Mouse (Mus musculus): ENCODE results near the gene Cyp4f39. TPM values are rescaled to one million over a fixed set of nuclear protein-coding genes. Genes with fewer than 3 reads are reported as not detected.

Cyp4f39 gene
- total and polyA plus RNA-seq, 2 experiments: 0.18 to 0.49 TPM

DNA sequence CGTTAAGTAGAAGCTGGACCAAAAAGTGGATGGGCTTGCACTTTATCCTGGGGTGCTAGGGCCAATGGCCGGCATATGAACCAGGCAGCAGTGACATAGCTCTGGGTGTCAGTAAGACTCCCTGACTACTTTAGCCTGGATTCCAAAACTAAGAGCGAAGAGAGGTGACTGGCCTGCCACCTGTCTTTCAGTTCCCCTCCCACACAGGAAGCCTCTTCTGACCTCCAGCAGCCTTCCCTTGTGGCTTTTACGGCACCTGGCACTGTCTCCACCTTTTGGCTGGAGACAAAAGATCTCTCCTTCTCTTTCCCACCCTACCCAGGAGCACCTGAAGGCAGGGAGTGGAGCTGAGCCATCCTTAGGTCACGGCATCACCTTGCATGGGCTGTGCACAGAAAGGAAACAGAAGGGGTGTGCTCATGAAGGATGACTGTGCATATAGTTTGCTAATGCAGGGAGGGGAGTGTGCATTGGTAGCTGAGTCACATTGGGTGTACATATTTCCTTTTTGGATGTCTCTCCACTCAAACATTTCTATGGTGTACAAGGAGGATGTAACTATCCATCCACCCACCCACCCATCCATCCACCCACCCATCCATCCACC lies 22.5 kb downstream of the Cyp4f39 start:
- Histone ChIP-seq H3K79me2 (ENCODE audit: control insufficient read depth, insufficient read depth, low read length) (no peaks in the 10 kb centered on the region), H3K27me3 (ENCODE audit: control insufficient read depth, insufficient read depth, low read length) (no peaks in the 10 kb centered on the region), H3K9ac (ENCODE audit: low read depth, low read length) (no peak overlapping the region), H3K4me1 (ENCODE audit: control insufficient read depth, insufficient read depth, low read length) (peaks cover 8% of the 10 kb centered on the region), H3K36me3 (ENCODE audit: control insufficient read depth, insufficient read depth, low read length) (no peaks in the 10 kb centered on the region), H3K4me3 (ENCODE audit: insufficient read depth, low read depth, low read length) (no peak overlapping the region), H3K27ac (replicated peaks; ENCODE audit: insufficient read depth, low read depth, low read length) (no peak overlapping the region)
- 89% methylated on average over 5 of the region's 5 CpGs for WGBS
- TF ChIP-seq CTCF (IDR thresholded peaks at IDR 0.05; ENCODE audit: low read depth, low read length) (no peak), POLR2A (IDR thresholded peaks at IDR 0.05; ENCODE audit: extremely low read depth, insufficient read depth, low read length) (no peak)
- no peak for DNase-seq (ENCODE audit: extremely low read depth, low read depth, low spot score)

DNA sequence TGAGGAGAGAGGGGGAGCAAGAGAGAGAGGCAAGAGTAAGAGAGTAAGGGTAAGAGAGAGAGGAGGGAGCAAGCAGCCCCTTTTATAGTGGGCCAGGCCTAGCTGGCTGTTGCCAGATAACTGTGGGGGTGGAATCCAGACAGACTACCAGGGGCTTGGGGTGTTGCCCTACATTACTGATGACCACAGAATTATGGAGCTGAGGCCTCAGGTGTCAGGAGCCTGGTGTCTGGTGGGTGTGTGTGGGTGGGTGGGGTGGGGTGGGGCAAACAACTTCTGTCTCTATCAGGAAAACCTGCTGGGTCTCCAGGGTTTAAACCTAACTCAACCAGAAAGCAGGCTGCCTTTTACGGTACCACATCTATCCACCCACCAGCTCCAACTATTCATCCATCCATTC lies 24.7 kb downstream of the Cyp4f39 start:
- H3K27ac ChIP-seq (replicated peaks; ENCODE audit: insufficient read depth, low read depth, low read length): no peak overlapping the region

DNA sequence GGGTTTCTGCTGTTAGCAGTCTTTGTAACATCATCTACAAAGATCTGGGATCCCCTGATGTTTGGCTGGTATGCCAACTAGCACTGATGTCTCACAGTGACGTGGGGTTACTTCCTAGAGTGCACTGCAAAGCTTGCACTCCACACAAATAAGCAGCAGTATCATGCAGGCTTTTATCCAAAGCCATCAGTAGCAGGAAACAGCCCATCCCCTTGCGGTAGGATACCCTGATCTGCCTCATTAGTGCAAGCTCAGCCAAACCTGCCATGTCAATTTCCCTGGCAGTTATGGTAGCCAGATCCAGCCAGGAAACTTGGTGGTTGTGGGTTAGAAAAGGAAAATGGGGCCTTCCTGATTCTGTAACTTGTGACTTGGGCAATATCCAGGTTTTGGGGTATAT lies 26.2 kb downstream of the Cyp4f39 start:
- Histone ChIP-seq H3K9ac (ENCODE audit: low read depth, low read length) (no peak overlapping the region), H3K27me3 (ENCODE audit: control insufficient read depth, insufficient read depth, low read length) (no peaks in the 10 kb centered on the region), H3K27ac (replicated peaks; ENCODE audit: insufficient read depth, low read depth, low read length) (no peak overlapping the region), H3K79me2 (ENCODE audit: control insufficient read depth, insufficient read depth, low read length) (no peaks in the 10 kb centered on the region), H3K36me3 (ENCODE audit: control insufficient read depth, insufficient read depth, low read length) (no peaks in the 10 kb centered on the region), H3K4me3 (ENCODE audit: insufficient read depth, low read depth, low read length) (no peak overlapping the region), H3K4me1 (ENCODE audit: control insufficient read depth, insufficient read depth, low read length) (peaks cover 23% of the 10 kb centered on the region)
- WGBS: 73% methylated on average over 2 of the region's 2 CpGs
- TF ChIP-seq CTCF (IDR thresholded peaks at IDR 0.05; ENCODE audit: low read depth, low read length) (no peak), POLR2A (IDR thresholded peaks at IDR 0.05; ENCODE audit: extremely low read depth, insufficient read depth, low read length) (no peak)
- DNase-seq (ENCODE audit: extremely low read depth, low read depth, low spot score): no peak

More for the DNA sequence above, 24.7 kb downstream of the Cyp4f39 start:
- DNase-seq (ENCODE audit: extremely low read depth, low read depth, low spot score): no peak
- no peaks in the 10 kb centered on the region for H3K79me2 ChIP-seq (ENCODE audit: control insufficient read depth, insufficient read depth, low read length)
- 100% methylated on average over 1 of the region's 1 CpGs for WGBS
- TF ChIP-seq CTCF (IDR thresholded peaks at IDR 0.05; ENCODE audit: low read depth, low read length) (no peak), POLR2A (IDR thresholded peaks at IDR 0.05; ENCODE audit: extremely low read depth, insufficient read depth, low read length) (no peak)
- peaks cover 19% of the 10 kb centered on the region for H3K4me1 ChIP-seq (ENCODE audit: control insufficient read depth, insufficient read depth, low read length)
- H3K4me3 ChIP-seq (ENCODE audit: insufficient read depth, low read depth, low read length): no peak overlapping the region
- no peak overlapping the region for H3K9ac ChIP-seq (ENCODE audit: low read depth, low read length)
- H3K27me3 ChIP-seq (ENCODE audit: control insufficient read depth, insufficient read depth, low read length): no peaks in the 10 kb centered on the region
- no peaks in the 10 kb centered on the region for H3K36me3 ChIP-seq (ENCODE audit: control insufficient read depth, insufficient read depth, low read length)

DNA sequence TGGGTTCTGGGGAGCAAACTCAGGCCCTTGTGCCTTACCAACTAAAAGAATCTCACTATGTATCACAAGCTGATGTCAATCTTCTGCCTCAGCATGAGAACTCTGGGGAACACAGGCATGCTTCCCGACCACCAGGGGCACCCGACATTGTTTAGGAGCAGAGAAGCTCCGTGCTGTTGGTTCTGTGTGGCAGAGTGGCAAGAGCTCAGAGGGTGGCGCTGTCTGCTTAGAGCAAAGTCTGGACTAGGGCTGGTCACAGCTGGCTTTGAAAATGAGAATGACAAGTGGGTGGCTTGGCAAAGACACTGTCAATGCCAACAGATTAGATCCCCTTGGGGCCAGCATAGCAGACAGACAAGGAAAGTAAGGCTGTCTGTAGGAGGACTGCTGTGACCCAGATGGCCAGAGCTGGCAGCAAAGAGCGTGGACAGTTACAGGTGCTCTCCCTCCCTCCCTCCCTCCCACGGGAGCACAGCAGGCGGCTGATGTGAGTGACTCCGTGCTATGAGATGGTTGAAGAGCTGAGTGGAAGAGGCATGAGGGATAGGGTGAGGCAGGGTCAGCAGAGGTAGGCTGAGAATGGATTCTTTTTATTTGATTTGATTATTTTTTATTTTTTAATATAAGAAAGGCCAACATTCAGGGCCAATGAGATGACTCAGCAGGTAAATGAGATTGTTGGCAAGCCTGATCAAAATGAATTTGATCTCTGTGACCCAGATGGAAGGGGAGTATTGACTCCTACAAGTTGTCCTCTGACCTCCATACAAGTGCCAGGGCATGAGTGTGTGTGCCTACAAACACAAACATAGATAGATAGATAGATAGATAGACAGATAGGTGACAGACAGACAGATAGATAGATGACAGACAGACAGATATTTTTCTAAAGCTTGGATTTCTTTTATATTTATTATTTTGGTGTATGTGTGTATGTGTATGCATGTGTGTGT lies 27.3 kb downstream of the Cyp4f39 start:
- H3K27ac ChIP-seq (replicated peaks; ENCODE audit: insufficient read depth, low read depth, low read length): peak overlapping the region; percentile 86
- peak overlapping the region; percentile 53 for H3K9ac ChIP-seq (ENCODE audit: low read depth, low read length)
- no peaks in the 10 kb centered on the region for H3K27me3 ChIP-seq (ENCODE audit: control insufficient read depth, insufficient read depth, low read length)
- peak; percentile 86 for TF ChIP-seq CTCF (IDR thresholded peaks at IDR 0.05; ENCODE audit: low read depth, low read length)
- no peak for TF ChIP-seq POLR2A (IDR thresholded peaks at IDR 0.05; ENCODE audit: extremely low read depth, insufficient read depth, low read length)
- no peaks in the 10 kb centered on the region for H3K79me2 ChIP-seq (ENCODE audit: control insufficient read depth, insufficient read depth, low read length)
- 4% methylated on average over 8 of the region's 8 CpGs for WGBS
- no peaks in the 10 kb centered on the region for H3K36me3 ChIP-seq (ENCODE audit: control insufficient read depth, insufficient read depth, low read length)
- peaks cover 23% of the 10 kb centered on the region for H3K4me1 ChIP-seq (ENCODE audit: control insufficient read depth, insufficient read depth, low read length)
- peak; percentile 97 for DNase-seq (ENCODE audit: extremely low read depth, low read depth, low spot score)
- H3K4me3 ChIP-seq (ENCODE audit: insufficient read depth, low read depth, low read length): no peak overlapping the region

DNA sequence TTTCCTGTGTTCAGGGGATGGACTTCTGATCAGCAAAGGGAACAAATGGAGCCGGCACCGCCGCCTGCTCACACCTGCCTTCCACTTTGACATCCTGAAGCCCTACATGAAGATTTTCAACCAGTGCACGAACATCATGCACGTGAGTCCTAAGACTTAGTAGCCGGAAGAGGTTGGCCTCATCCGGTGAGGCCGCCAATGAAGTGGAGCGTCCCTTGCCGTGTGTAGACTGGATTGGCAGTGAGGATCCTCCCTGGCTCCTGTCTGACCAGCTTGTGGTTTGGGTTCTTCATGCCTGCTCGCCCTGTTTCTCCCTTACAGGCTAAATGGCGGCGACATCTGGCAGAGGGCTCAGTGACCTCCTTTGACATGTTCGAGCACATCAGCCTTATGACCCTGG lies 29.2 kb downstream of the Cyp4f39 start:
- Histone ChIP-seq H3K27ac (replicated peaks; ENCODE audit: insufficient read depth, low read depth, low read length) (no peak overlapping the region), H3K9ac (ENCODE audit: low read depth, low read length) (no peak overlapping the region), H3K4me1 (ENCODE audit: control insufficient read depth, insufficient read depth, low read length) (peaks cover 23% of the 10 kb centered on the region), H3K4me3 (ENCODE audit: insufficient read depth, low read depth, low read length) (no peak overlapping the region), H3K27me3 (ENCODE audit: control insufficient read depth, insufficient read depth, low read length) (no peaks in the 10 kb centered on the region), H3K79me2 (ENCODE audit: control insufficient read depth, insufficient read depth, low read length) (no peaks in the 10 kb centered on the region), H3K36me3 (ENCODE audit: control insufficient read depth, insufficient read depth, low read length) (no peaks in the 10 kb centered on the region)
- DNase-seq (ENCODE audit: extremely low read depth, low read depth, low spot score): peak; percentile 51
- TF ChIP-seq CTCF (IDR thresholded peaks at IDR 0.05; ENCODE audit: low read depth, low read length): no peak
- WGBS: 72% methylated on average over 14 of the region's 14 CpGs

DNA sequence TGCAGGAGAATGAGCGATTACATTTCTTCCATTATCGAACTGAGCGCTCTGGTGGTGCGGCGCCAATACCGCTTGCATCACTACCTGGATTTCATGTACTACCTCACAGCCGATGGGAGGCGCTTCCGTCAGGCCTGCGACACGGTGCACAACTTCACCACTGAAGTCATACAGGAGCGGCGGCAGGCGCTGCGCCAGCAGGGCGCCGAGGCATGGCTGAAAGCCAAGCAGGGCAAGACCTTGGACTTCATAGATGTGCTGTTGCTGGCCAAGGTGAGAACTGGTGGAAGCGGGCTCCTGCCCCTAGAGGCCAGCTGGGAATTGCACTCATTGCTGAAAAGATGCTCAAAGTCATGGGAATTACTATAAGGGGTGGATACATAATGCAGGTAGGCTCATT lies 30.7 kb downstream of the Cyp4f39 start:
- Histone ChIP-seq H3K27me3 (ENCODE audit: control insufficient read depth, insufficient read depth, low read length) (no peaks in the 10 kb centered on the region), H3K9ac (ENCODE audit: low read depth, low read length) (no peak overlapping the region), H3K4me1 (ENCODE audit: control insufficient read depth, insufficient read depth, low read length) (peaks cover 23% of the 10 kb centered on the region), H3K27ac (replicated peaks; ENCODE audit: insufficient read depth, low read depth, low read length) (no peak overlapping the region), H3K36me3 (ENCODE audit: control insufficient read depth, insufficient read depth, low read length) (no peaks in the 10 kb centered on the region), H3K79me2 (ENCODE audit: control insufficient read depth, insufficient read depth, low read length) (no peaks in the 10 kb centered on the region), H3K4me3 (ENCODE audit: insufficient read depth, low read depth, low read length) (no peak overlapping the region)
- DNase-seq (ENCODE audit: extremely low read depth, low read depth, low spot score): peak; percentile 96
- WGBS: 5% methylated on average over 18 of the region's 18 CpGs
- TF ChIP-seq CTCF (IDR thresholded peaks at IDR 0.05; ENCODE audit: low read depth, low read length): peak; percentile 84
- no peak for TF ChIP-seq POLR2A (IDR thresholded peaks at IDR 0.05; ENCODE audit: extremely low read depth, insufficient read depth, low read length)
